Mouse (Mus musculus): ENCODE measurements around the gene Gm17490. TPM values are rescaled to one million over a fixed set of nuclear protein-coding genes. Genes with fewer than 3 reads are reported as not detected.

Gene Gm17490
- total RNA-seq (2021): not detected

GRCm38 (mm10) chr2:11625890-11626289 lies at the start of gene Gm17490:
Gm17490 (minus strand) TSS chr2:11626264.
- no peak for DNase-seq (ENCODE audit: low spot score in 2 of 2)
- intact Hi-C loops (cut with DNase I): no loop called here

GRCm38 (mm10) chr2:11672144-11672543 lies 46.1 kb upstream of the Gm17490 start:
- DNase-seq (ENCODE audit: low spot score in 2 of 2): no peak
- intact Hi-C loops (cut with DNase I): no loop called here

- intact Hi-C loops (cut with DNase I): loop anchor here (2.0 kb wide), 1 partner anchor 21 kb away; no protein-coding TSS in a partner anchor
Observed at GRCm38 (mm10) chr2:11665326-11665725, 39.3 kb upstream of the Gm17490 start.

GRCm38 (mm10) chr2:11664806-11665205 lies 38.7 kb upstream of the Gm17490 start:
- no peak for DNase-seq (ENCODE audit: low spot score in 2 of 2)
- intact Hi-C loops (cut with DNase I): loop anchor here (1.0 to 2.0 kb wide), 2 partner anchors 22 to 62 kb away; no protein-coding TSS in a partner anchor

More at GRCm38 (mm10) chr2:11665326-11665725, 39.3 kb upstream of the Gm17490 start:
- DNase-seq (ENCODE audit: low spot score in 2 of 2): no peak

- peak in 1 of 2 experiments; percentile 10 for DNase-seq (ENCODE audit: low spot score in 2 of 2)
- intact Hi-C loops (cut with DNase I): loop anchor here (1.0 to 2.0 kb wide), 2 partner anchors 22 to 61 kb away; no protein-coding TSS in a partner anchor
Observed at GRCm38 (mm10) chr2:11664367-11664766, 38.3 kb upstream of the Gm17490 start.

- intact Hi-C loops (cut with DNase I): loop anchor here (1.0 to 2.0 kb wide), 2 partner anchors 23 to 61 kb away; no protein-coding TSS in a partner anchor
- DNase-seq (ENCODE audit: low spot score in 2 of 2): peak; percentile 84 to 93
Observed at GRCm38 (mm10) chr2:11663961-11664360, 37.9 kb upstream of the Gm17490 start.

- intact Hi-C loops (cut with DNase I): no loop called here
- no peak for DNase-seq (ENCODE audit: low spot score in 2 of 2)
Observed at GRCm38 (mm10) chr2:11662907-11663230, 36.8 kb upstream of the Gm17490 start.

GRCm38 (mm10) chr2:11662143-11662906 lies 36.3 kb upstream of the Gm17490 start:
- intact Hi-C loops (cut with DNase I): no loop called here
- no peak for DNase-seq (ENCODE audit: low spot score in 2 of 2)

GRCm38 (mm10) chr2:11659263-11659662 lies 33.2 kb upstream of the Gm17490 start:
- peak; percentile 8 to 47 for DNase-seq (ENCODE audit: low spot score in 2 of 2)
- intact Hi-C loops (cut with DNase I): no loop called here

- intact Hi-C loops (cut with DNase I): no loop called here
- DNase-seq (ENCODE audit: low spot score in 2 of 2): no peak
Observed at GRCm38 (mm10) chr2:11657581-11657980, 31.5 kb upstream of the Gm17490 start.

GRCm38 (mm10) chr2:11654990-11655931 lies 29.2 kb upstream of the Gm17490 start:
- peak; percentile 38 to 90 for DNase-seq (ENCODE audit: low spot score in 2 of 2)
- intact Hi-C loops (cut with DNase I): no loop called here

GRCm38 (mm10) chr2:11653780-11654179 lies 27.7 kb upstream of the Gm17490 start:
- DNase-seq (ENCODE audit: low spot score in 2 of 2): no peak
- intact Hi-C loops (cut with DNase I): no loop called here

- no peak for DNase-seq (ENCODE audit: low spot score in 2 of 2)
- intact Hi-C loops (cut with DNase I): no loop called here
Observed at GRCm38 (mm10) chr2:11653330-11653729, 27.3 kb upstream of the Gm17490 start.

- DNase-seq (ENCODE audit: low spot score in 2 of 2): no peak
- intact Hi-C loops (cut with DNase I): no loop called here
Observed at GRCm38 (mm10) chr2:11652780-11653179, 26.7 kb upstream of the Gm17490 start.

GRCm38 (mm10) chr2:11652196-11652595 lies 26.1 kb upstream of the Gm17490 start:
- intact Hi-C loops (cut with DNase I): no loop called here
- no peak for DNase-seq (ENCODE audit: low spot score in 2 of 2)

GRCm38 (mm10) chr2:11651476-11651875 lies 25.4 kb upstream of the Gm17490 start:
- intact Hi-C loops (cut with DNase I): no loop called here
- no peak for DNase-seq (ENCODE audit: low spot score in 2 of 2)

GRCm38 (mm10) chr2:11645297-11645696 lies 19.2 kb upstream of the Gm17490 start:
- intact Hi-C loops (cut with DNase I): no loop called here
- DNase-seq (ENCODE audit: low spot score in 2 of 2): no peak

GRCm38 (mm10) chr2:11644057-11644456 lies 18.0 kb upstream of the Gm17490 start:
- no peak for DNase-seq (ENCODE audit: low spot score in 2 of 2)
- intact Hi-C loops (cut with DNase I): no loop called here

GRCm38 (mm10) chr2:11642451-11642941 lies 16.4 kb upstream of the Gm17490 start, which contains the start of gene Il2ra:
Il2ra (plus strand) TSS chr2:11642807.
- no peak for DNase-seq (ENCODE audit: low spot score in 2 of 2)
- intact Hi-C loops (cut with DNase I): no loop called here

GRCm38 (mm10) chr2:11637115-11637514 lies 11.1 kb upstream of the Gm17490 start:
- no peak for DNase-seq (ENCODE audit: low spot score in 2 of 2)
- intact Hi-C loops (cut with DNase I): loop anchor here (10.0 kb wide), 1 partner anchor 458 kb away; no protein-coding TSS in a partner anchor

Measured in left cerebral cortex, postnatal 25 days (tissue).